Mouse (Mus musculus) adrenal gland, adult 2 months (tissue): ENCODE measurements around the gene Tap1. TPM values are rescaled to one million over a fixed set of nuclear protein-coding genes. Genes with fewer than 3 reads are reported as not detected.
"Not testable (repeated sequence)": the region's sequence is repeated elsewhere in the genome, so short reads cannot be mapped to it uniquely, and the experiment has no call there.

Experiments
- DNase-seq: peaks from one replicate; pipeline ENCODE4 v3.0.0; 2021
- long read RNA-seq: library from polyadenylated mRNA; stranded (forward); transcript quantifications from one replicate; pipeline ENCODE4 v2.0.0, GENCODE M21; 2021
- polyA plus RNA-seq: library from polyadenylated mRNA; depleted of rRNA; stranded (reverse); fragments of >200 nt; gene quantifications from 2 replicates; pipeline ENCODE4 v1.2.3, GENCODE M21; 2012; rRNA removed
- total RNA-seq, 2 experiments: library from RNA; stranded (reverse); gene quantifications; 2 replicates each; pipeline ENCODE4 v1.2.3; 2021

The Tap1 gene
- 10 to 100 TPM; 15.4 to 19.1 TPM for total RNA-seq
- polyA plus RNA-seq: 44.5 and 44.9 TPM in 2 replicates
- long read RNA-seq, transcript Tap1-206 (11 exons, 2,953 nt): major isoform, 22 of 23 reads
- long read RNA-seq, partial matches to known transcripts: 0 of 23 reads
- long read RNA-seq, other reads (novel, unspliced or antisense): 1 of 23 reads

GRCm38 (mm10) chr17:34187261-34187916 is at the start of gene Tap1, which contains the start of gene Psmb9:
Gene Tap1, plus strand, starts transcription at chr17:34187553.
Gene Psmb9, minus strand, starts transcription at chr17:34187764.
- peak; percentile 98 for DNase-seq

GRCm38 (mm10) chr17:34137601-34138000 is 49.8 kb upstream of the Tap1 start:
- no peak for DNase-seq

DNA sequence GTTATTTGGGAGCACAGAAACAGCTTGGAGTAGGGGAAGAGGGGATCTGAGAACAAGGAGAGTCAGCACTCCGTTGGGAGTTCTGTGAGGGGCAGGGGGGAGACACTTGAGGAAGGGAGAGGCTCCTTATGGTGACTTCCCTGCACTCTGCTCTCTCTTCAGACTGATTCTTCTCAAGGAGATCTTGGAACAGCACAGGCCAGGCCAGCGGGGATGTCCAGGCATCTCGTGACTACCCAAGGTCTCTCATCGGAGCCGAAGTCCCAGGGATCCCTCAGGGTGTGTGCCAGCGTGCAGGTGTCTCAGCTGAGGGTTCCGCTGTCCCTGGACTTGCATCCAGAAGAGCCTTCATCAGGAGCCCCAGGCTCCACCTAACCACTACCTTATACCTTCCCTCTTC is 48.7 kb upstream of the Tap1 start:
- no peak for DNase-seq

- peak; percentile 45 for DNase-seq
Measured at GRCm38 (mm10) chr17:34139416-34139815, 47.9 kb upstream of the Tap1 start.

DNA sequence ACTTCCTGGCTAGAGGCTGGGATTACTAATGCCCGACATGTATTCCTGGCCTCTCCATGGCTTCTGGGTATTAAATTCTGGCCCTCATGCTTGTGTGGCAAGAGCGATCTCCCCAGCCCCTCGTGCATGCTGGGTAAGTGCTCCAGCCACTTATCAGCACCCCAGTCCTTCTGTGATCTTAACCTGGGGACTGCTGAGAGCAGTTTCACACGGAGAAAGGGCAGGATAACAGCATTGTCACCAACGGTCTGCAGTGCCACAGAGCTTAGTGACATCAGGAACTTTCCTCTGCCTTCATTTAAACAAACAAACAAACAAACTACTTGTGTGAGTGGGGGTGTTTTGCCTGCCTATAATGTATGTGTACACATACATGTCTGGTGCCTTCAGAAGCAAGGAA is 47.1 kb upstream of the Tap1 start:
- DNase-seq: no peak

DNA sequence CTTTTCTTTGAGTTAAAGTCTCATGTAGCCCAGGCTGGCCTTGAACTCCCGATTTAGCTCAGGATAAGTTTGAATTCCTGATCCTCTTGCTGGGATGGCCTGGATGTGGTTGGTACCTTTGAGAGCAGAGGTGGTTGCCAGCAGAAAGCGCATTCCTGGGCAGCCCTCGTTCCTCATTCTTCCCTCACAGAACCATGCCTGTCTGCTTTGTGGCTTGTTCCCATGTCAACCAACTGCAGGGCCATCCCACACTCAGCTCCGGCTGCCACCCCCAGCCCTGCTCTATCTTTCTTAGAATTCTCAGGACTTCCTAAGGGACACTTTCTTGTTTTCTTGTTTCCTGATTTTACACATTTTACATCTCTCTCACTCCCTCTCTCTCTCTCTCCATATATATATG is 45.9 kb upstream of the Tap1 start:
- DNase-seq: no peak

- DNase-seq: no peak
Measured at GRCm38 (mm10) chr17:34142456-34143010, 44.8 kb upstream of the Tap1 start.

DNA sequence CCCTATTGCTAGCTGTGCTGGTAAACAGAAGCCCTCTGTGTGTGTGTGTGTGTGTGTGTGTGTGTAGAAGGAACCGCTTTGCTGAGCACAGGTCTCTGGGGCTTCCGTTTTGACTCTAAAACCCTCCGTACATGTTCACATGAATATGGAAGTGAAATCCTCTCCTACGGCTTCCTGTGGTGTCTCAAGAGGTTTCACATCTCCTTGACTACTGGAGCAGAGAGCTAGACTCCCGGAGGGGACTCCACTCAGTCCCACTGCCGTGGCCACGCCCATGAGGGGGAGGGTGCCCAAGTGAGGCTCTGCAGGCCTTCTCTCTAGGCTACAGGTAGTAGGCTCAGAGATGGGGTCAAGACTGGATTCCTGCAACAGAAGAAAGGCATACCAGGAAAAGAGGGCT is 44.3 kb upstream of the Tap1 start, which contains the start of gene H2-DMb2:
Gene H2-DMb2, plus strand, starts transcription at position 275 of the 400 bp plus-strand sequence.
- DNase-seq: no peak

DNA sequence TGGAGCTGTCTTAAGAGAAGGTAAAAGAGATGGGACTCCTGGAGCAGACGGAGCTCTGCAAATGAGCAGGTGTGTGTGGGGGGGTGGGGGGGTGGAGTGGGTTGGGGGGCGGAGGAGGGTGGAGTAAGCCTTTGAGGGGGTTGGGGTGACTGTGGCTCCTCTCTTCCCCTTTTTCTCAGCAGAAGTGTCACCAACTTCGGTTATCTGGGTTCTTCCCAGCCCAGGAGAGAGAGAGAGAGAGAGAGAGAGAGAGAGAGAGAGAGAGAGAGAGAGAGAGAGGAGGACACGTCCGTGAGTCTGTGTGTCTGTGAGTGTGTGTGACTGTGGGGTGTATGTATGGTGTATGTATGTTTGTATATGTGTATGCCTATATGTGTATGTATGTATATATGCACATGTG is 43.9 kb upstream of the Tap1 start:
- no peak for DNase-seq

DNA sequence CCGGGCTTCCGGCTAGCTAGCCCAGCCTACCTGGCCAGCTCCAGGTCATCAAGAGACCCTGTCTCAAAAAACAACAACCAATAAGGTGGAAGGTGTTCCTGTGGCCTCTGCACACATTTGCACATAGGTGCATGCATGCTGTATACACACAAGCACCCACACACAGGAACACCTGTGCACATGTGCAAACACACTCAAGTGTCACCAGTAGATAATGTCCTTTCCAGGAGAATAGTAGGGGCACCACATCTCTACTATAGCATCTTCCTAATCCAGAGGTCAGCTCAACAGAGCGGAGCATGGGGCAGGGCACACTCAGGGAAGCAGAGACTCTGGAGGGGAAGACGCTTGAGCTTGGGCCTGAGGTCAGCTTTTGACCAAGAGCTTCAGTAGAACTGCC is 43.1 kb upstream of the Tap1 start:
- DNase-seq: not testable (repeated sequence)

GRCm38 (mm10) chr17:34144960-34145371 is 42.4 kb upstream of the Tap1 start:
- DNase-seq: no peak

DNA sequence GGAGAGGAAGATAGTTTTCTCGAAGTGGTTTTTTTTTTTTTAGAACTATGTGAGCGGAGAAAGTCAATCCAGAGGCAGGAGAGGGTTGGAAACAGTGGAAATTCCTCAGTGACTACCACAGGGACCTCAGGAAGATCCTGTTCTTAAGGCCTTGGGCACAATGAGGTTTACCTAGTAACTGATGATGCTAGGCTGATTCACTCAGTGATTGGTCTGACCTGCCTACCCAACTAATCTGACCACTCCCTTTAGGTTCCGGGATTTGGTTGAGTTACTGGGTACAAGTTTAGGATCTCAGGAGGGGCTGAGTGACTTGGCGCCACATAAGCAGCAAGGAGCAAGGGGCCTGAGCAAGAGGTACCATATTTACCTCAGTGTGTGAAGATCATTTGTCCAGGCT is 34.4 kb upstream of the Tap1 start, which contains the start of gene H2-DMb1:
Gene H2-DMb1, plus strand, starts transcription at position 150 of the 400 bp plus-strand sequence.
- DNase-seq: peak; percentile 52

DNA sequence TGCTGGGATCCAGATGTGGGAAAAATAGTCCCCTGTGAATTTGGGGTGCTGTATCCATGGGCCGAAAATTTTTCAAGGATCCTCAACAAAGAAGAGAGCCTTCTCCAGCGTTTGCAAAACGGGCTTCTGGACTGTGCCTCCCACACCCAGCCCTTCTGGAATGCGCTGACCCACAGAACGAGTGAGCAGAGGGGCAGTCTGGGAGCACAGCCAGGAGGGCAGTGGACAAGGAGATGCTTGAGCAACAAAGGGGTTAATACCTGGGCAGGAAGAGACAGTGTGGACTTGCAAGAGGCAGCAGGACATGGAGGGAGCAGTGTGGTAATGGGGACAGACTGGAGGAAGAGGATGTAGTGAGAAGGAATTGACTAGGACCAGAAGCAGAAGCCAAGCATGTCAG is 31.8 kb upstream of the Tap1 start:
- no peak for DNase-seq

- DNase-seq: no peak
Measured at GRCm38 (mm10) chr17:34164202-34164895, 23.0 kb upstream of the Tap1 start.

DNA sequence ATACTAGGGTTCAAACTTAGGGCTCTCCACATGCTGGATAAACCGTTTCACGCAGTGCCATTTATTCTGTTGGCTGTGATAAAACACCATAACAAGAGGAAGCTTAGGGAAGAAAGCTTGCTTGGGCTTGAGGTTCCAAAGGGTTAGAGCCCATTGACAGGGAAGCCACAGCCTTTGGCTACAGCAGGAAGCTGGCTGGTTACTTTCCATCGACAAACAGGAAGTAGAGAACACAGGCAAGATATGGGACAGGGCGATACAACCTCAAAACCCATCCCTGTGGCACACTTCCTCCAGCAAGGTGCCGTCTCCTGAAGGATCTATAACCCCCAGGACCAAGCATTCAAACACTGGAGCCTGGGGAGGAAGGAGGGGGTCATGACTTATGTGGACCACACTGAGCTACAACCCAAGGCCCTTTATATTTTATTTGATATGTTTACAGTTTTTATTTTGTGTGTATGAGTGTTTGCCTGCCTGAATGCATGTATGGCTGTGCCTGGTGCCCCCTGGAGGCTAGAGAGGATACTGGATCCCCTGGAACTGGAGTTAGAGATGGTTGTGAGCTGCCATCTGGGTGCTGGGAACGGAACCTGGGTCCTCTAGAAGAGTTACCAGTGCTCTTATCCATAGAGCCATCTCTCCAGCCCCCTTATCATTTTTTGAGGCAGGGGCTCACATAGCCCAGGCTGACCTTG is 22.2 kb upstream of the Tap1 start:
- no peak for DNase-seq

DNA sequence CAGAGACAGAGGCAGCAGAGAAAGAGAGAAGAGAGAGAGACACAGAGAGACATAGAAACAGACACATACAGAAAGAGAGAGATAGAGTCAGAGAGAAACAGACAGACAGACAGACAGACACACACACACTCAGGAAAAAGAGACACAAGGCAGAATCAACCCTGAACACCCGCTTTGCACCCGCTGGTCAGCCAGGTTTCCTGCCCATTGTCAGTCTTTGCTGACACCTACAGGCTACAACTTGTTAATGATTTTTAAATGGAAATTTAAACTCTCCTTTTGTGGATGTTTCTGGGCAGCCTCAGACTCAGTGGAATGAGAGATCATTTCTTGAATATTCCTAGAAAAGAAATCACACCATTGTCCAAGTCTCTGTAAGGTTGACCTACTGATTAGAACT is 18.1 kb upstream of the Tap1 start:
- peak; percentile 36 for DNase-seq

GRCm38 (mm10) chr17:34170487-34170876 is 16.9 kb upstream of the Tap1 start:
- no peak for DNase-seq

- DNase-seq: peak; percentile 76
Measured at GRCm38 (mm10) chr17:34170877-34171498, 16.4 kb upstream of the Tap1 start.

- DNase-seq: no peak
Measured at GRCm38 (mm10) chr17:34172528-34172927, 14.8 kb upstream of the Tap1 start.

DNA sequence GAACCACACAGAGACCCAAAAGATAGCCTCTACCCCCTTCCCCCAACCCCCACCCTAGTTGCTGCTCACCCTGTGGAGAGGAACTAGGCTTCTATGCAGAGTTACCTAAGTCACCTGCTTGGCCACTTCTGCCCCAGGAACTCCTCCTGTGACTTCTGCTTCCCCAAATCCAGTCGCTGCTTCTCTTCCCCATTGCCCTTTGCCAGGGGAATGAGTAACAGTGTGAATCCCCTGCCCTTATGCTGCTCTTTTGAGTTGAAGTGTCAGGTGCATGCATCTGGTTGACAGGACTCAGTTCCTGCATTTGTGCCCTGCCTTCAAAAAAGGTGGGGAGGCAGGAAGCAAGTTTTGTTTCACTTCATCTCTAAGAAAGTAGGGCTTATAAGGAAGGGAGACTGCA is 13.3 kb upstream of the Tap1 start:
- no peak for DNase-seq

DNA sequence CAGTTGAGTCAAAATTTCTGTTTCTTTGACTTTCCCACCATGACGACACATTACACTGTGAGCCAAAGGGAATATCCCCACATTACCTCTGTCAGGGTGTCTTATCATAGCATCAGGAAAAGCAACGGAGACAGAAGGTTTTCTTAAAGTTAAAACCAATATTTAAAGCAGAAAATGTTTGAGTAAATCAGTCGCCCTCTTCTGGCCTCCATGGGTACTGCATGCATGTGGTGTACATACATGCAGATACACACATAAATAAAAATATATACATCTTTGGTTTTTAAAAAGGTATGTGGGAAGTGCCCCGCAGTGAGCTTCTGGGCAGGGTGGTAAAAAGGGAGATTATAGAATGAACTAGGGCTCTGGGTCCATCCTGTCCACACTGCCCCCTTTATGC is 10.2 kb upstream of the Tap1 start:
- no peak for DNase-seq

DNA sequence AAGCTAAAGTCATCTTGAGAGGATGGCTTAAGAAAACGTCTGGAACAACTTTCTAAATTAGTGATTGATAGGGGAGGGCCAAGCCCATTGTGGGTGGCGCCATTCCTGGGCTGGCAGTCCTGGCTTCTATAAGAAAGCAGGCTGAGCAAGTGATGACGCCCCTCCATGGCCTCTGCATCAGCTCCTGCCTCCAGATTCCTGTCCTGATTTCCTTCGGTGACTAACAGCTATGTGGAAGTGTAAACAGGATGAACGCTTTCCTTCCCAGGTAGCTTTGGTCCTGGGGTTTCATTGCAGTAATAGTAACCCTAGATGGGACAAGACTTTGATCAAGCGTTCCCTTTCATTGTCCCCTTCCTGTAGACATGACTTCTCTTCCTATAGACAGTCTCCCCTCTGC is 8.3 kb upstream of the Tap1 start:
- DNase-seq: no peak
